Mouse (Mus musculus) liver, embryonic 12.5 days (tissue): ENCODE measurements around the gene Pigt. TPM values are rescaled to one million over a fixed set of nuclear protein-coding genes. Genes with fewer than 3 reads are reported as not detected.

ENCODE experiments used
- ATAC-seq: fragments of 200-750 bp; cut with Nextera tagmentation; 2 replicates; pipeline ENCODE4 v1.8.0; 2017; ENCODE audit warnings: moderate number of reproducible peaks, mild to moderate bottlenecking, moderate library complexity
- H3K27ac ChIP-seq: fragments of 300-500 bp; sonication (generic); 2 replicates; pipeline ENCODE4 v1.5.1; 2016; ENCODE audit warnings: mild to moderate bottlenecking
- H3K27me3 ChIP-seq: fragments of 300-500 bp; sonication (generic); replicated peaks from 2 replicates; pipeline ENCODE4 v1.6.1; 2016; ENCODE audit warnings: mild to moderate bottlenecking, moderate library complexity
- H3K36me3 ChIP-seq: fragments of 300-500 bp; sonication (generic); 2 replicates; pipeline ENCODE4 v1.6.1; 2016; ENCODE audit warnings: mild to moderate bottlenecking, moderate library complexity
- H3K4me1 ChIP-seq: fragments of 300-500 bp; sonication (generic); 2 replicates; pipeline ENCODE4 v1.6.1; 2016
- H3K4me2 ChIP-seq: fragments of 300-500 bp; sonication (generic); 2 replicates; pipeline ENCODE4 v1.6.1; 2016; ENCODE audit warnings: mild to moderate bottlenecking, moderate library complexity
- H3K4me3 ChIP-seq: fragments of 300-500 bp; sonication (generic); 2 replicates; pipeline ENCODE4 v1.5.1; 2016; ENCODE audit warnings: mild to moderate bottlenecking, moderate library complexity
- H3K9ac ChIP-seq: fragments of 300-500 bp; sonication (generic); 2 replicates; pipeline ENCODE4 v1.6.1; 2016; ENCODE audit warnings: mild to moderate bottlenecking, moderate library complexity
- H3K9me3 ChIP-seq: fragments of 300-500 bp; sonication (generic); replicated peaks from 2 replicates; pipeline ENCODE4 v1.6.1; 2016; ENCODE audit warnings: mild to moderate bottlenecking, moderate library complexity
- WGBS: fragments of 180-500 bp; shearing (Covaris S2); methylation state at CpG from one replicate; pipeline ENCODE4 v1.1.7; 2016; ENCODE audit not compliant: insufficient replicate concordance; 5-methylcytosine and 5-hydroxymethylcytosine counted together
- polyA plus RNA-seq: library from polyadenylated mRNA; unstranded; fragments of >200 nt; fragmentation: Nextera tagmentation; extraction: Ambion mirVana; gene quantifications from 2 replicates; pipeline ENCODE4 v1.2.1, GENCODE M21; 2016

Gene Pigt
- polyA plus RNA-seq, 1 experiment from 2014 or later, result 30.3 TPM

DNA sequence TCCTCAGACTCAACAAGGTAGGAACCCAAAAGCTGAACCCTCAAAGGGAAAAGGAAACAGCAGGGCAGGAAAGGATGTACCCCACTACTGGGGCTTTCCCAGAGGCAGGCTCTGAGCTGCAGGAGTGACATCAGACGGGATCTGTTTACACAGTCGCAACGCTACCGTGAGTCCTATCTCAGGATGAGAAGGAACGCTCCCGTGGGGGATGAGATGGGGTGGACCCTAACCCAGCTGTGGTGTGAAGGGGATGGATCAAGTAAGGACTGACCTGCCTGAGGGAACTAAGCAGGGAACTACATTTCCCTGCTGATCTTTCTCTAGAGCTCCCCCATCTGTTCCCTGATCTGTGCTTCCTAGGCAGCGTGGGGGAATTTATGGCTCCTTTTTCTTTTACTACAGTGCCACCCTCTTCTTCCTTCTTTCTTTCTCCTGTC lies 40.4 kb upstream of the Pigt start, which contains the start of gene Sys1:
Gene Sys1, plus strand, starts transcription at position 101 of the 437 bp plus-strand sequence.
- H3K4me3 ChIP-seq, result no peak within 1 kb of the TSS
- H3K4me1 ChIP-seq, result peaks cover 15% of the 10 kb centered on the region
- H3K4me2 ChIP-seq, result peak within 1 kb of the TSS; percentile 33
- peak within 1 kb of the TSS; percentile 25; the same call in 1 of the 2 replicates for H3K9ac ChIP-seq
- ATAC-seq, result no peak
- 4% methylated on average over 7 of the region's 7 CpGs for WGBS
- no peaks in the 10 kb centered on the region for H3K36me3 ChIP-seq
- peaks cover 33% of the 10 kb centered on the region for H3K27me3 ChIP-seq
- peak within 1 kb of the TSS; percentile 61 for H3K27ac ChIP-seq
- H3K9me3 ChIP-seq, result no peaks in the 10 kb centered on the region

DNA sequence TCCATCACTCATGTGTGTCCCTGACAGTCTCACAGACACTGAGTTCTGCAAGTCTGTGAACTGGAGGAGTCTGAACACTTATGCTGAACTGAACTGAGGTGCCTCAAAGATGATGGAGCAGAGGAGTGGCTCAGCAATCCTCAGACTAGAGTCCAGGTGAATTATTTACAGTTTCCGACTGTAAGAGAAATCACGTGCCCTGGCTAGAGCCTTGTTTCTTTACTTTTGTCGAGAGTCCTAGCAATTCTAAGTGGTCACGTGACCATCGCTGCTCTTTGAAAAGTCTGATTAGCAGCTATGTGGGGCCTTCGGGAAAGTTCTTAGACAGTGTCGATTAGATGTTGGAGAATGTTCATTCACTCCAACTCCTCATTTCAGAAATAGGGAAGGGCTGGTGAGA lies 39.4 kb upstream of the Pigt start:
- WGBS, result 48% methylated on average over 7 of the region's 7 CpGs
- H3K9me3 ChIP-seq, result no peaks in the 10 kb centered on the region
- H3K36me3 ChIP-seq, result peaks cover 5% of the 10 kb centered on the region
- H3K9ac ChIP-seq, result no peak overlapping the region
- H3K4me2 ChIP-seq, result no peak overlapping the region
- H3K4me1 ChIP-seq, result peaks cover 25% of the 10 kb centered on the region
- H3K27ac ChIP-seq, result peak overlapping the region; percentile 61
- H3K27me3 ChIP-seq, result peaks cover 26% of the 10 kb centered on the region
- ATAC-seq, result no peak
- H3K4me3 ChIP-seq, result no peak overlapping the region

DNA sequence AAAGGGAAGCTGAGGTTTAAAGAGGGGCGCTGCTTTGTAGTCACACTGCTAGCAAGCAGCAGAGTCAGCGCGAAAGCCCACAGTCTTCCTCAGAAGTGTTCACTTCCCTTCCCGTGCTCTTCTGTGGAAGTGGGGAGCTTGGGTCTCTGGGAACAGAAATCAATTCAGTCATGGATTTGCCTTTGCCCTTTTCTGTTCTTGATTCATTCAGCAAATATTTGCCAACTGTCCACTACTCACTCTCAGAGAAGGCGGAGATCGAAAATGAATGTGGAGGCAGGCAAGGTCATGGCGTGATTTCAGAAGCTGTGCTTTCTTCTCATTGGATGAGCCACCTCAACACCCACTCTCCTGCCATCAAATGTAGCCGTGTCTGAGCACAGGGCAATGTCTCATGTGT lies 38.8 kb upstream of the Pigt start:
- no peak overlapping the region for H3K4me3 ChIP-seq
- no peak overlapping the region for H3K4me2 ChIP-seq
- no peak for ATAC-seq
- peaks cover 29% of the 10 kb centered on the region for H3K4me1 ChIP-seq
- peak overlapping the region; percentile 61 for H3K27ac ChIP-seq
- no peaks in the 10 kb centered on the region for H3K9me3 ChIP-seq
- H3K9ac ChIP-seq, result no peak overlapping the region
- peaks cover 23% of the 10 kb centered on the region for H3K27me3 ChIP-seq
- WGBS, result 57% methylated on average over 8 of the region's 8 CpGs
- H3K36me3 ChIP-seq, result peaks cover 11% of the 10 kb centered on the region

DNA sequence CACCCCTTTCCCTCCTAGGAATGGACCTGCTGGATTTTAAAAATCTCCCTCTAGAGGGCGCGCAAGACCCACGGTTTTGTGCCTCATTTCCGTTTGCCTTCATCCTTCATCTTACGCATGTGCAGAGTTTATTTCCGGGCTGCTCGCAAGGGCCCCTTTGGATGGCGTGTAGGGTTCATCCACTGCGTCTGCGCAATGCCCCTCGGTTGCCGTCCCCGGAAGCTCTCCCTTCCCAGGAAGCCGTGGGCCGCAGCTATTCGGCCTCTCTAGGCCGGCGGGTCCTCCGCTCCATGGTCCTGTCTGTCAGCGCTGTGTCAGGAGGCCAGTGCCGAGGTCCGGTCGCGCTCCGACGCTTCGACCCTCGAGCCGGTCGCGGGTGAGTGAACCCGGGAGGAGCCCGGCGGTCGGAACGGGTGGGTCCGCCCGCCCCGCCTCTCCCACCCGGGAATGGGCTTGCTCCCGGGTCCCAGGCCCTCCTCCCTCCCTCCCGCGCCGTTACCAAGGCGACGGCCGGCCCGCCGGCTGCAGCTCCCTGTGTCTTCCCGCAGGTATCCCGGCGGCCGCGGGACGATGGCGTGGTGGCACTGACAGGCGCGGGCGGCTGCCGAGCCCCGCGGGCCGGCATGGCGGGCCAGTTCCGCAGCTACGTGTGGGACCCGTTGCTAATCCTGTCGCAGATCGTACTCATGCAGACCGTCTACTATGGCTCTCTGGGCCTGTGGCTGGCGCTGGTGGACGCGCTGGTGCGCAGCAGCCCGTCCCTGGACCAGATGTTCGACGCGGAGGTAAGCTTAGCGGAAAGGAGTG lies 36.4 kb upstream of the Pigt start, which contains the start of gene Gm20458:
Gene Gm20458, plus strand, starts transcription at position 223 of the 807 bp plus-strand sequence.
- Histone ChIP-seq H3K9me3 (no peaks in the 10 kb centered on the region), H3K27ac (peak within 1 kb of the TSS; percentile 72)
- under 1% methylated on average over 78 of the region's 79 CpGs for WGBS

DNA sequence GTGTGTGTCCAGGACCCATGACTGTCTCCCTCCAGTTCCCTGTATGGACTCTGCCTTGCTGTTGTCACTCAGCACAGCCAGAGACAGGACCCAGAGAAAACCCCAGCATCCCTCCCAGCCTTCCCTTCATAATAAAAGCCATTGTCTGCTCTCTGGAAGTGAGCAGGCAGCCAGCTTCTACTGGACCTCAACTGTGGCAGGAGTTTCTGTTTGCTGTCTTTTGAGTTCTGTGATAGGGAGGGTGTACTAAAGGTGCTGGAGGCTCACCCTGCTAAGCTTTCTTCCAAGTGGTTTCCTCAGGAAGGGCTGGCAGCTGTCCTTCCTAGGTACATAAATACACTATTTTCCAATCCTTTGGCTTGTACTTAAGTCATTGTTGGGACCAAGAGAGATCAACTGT lies 32.2 kb upstream of the Pigt start:
- ATAC-seq, result no peak
- Histone ChIP-seq H3K36me3 (peaks cover 40% of the 10 kb centered on the region), H3K27me3 (no peaks in the 10 kb centered on the region), H3K4me2 (no peak overlapping the region), H3K4me1 (peaks cover 36% of the 10 kb centered on the region), H3K9ac (no peak overlapping the region), H3K9me3 (no peaks in the 10 kb centered on the region), H3K27ac (no peak overlapping the region), H3K4me3 (no peak overlapping the region)

More for the DNA sequence above, 36.4 kb upstream of the Pigt start, which contains the start of gene Gm20458:
- Histone ChIP-seq H3K4me2 (peak within 1 kb of the TSS; percentile 89), H3K36me3 (peaks cover 34% of the 10 kb centered on the region), H3K4me3 (peak within 1 kb of the TSS; percentile 86), H3K9ac (peak within 1 kb of the TSS; percentile 82), H3K27me3 (peaks cover 19% of the 10 kb centered on the region; the same call in 1 of the 2 replicates), H3K4me1 (peaks cover 24% of the 10 kb centered on the region)
- ATAC-seq, result peak; percentile 98

DNA sequence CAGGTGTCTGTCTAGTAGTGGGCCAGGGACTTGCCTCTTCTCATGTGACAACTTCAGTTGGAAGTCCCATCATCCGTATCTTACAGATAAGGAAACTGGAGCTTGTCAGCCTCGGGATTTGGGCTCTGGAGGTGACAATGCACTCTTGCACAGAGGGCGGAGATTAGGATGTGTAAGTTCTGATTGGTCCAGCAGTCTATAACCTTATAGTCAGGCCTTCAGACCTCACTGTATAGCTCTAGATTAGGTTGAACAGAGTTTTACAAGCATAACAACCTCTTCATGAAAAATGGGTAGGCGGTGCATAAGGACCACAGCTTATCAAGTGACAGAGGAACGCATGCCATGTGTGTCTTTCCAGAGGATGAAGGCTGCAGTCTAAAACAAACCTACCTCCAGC lies 30.5 kb upstream of the Pigt start:
- Histone ChIP-seq H3K36me3 (peaks cover 40% of the 10 kb centered on the region), H3K9me3 (no peaks in the 10 kb centered on the region), H3K4me1 (peaks cover 33% of the 10 kb centered on the region), H3K9ac (no peak overlapping the region), H3K27ac (no peak overlapping the region; the same call in 1 of the 2 replicates), H3K27me3 (no peaks in the 10 kb centered on the region), H3K4me3 (no peak overlapping the region), H3K4me2 (no peak overlapping the region)
- WGBS, result 48% methylated on average over 5 of the region's 5 CpGs
- peak; percentile 68 for ATAC-seq

DNA sequence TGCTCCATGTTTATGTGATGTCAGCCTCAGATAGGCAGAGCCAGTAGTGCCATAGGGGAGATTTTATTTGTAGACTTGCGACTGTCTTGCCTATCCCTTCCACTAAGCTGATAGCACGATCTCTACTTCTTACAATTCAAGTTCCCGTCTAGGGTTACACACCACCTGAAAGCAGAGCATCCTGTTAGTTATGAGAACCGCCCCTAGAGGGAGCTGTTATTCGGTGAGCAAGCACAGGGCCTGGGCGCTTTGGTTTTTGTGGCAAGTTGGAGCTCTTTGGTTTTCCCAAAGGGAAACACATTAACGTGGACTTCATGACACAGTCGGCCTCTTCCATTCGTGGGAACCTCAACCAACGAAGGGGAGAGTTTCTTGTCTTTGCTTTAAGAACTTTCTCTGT lies 27.1 kb upstream of the Pigt start:
- no peak overlapping the region for H3K9ac ChIP-seq
- H3K27ac ChIP-seq, result no peak overlapping the region
- H3K9me3 ChIP-seq, result no peaks in the 10 kb centered on the region
- peaks cover 20% of the 10 kb centered on the region for H3K36me3 ChIP-seq
- ATAC-seq, result 0 out of 2 replicates have a peak, but pooled peaks have one; percentile 44
- H3K4me2 ChIP-seq, result no peak overlapping the region
- H3K27me3 ChIP-seq, result no peaks in the 10 kb centered on the region
- no peak overlapping the region for H3K4me3 ChIP-seq
- 20% methylated on average over 10 of the region's 10 CpGs for WGBS
- H3K4me1 ChIP-seq, result peaks cover 13% of the 10 kb centered on the region

DNA sequence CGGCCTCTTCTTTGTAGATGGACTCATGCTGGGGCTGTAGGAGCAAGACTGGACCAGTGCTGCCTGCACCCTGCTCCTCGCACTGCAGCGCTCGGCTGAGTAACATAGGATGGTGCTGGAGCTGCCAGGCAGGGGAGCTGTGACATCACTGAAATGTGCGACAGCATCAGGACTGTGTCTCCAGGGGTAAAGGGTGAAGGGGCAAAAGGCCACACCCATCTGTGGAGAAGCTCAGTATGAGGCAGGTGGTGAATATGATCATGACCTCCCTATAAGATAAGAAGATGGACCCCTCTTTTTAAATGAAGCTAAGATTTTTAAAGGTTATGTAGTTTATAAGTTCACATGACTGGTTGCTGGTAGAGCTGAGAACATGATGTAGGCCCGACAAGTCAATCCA lies 23.7 kb upstream of the Pigt start, which contains the start of gene Trp53tg5:
Gene Trp53tg5, minus strand, starts transcription at position 101 of the 400 bp plus-strand sequence.
- H3K27ac ChIP-seq, result no peak within 1 kb of the TSS
- H3K27me3 ChIP-seq, result no peaks in the 10 kb centered on the region
- H3K36me3 ChIP-seq, result peaks cover 9% of the 10 kb centered on the region
- no peaks in the 10 kb centered on the region for H3K4me1 ChIP-seq
- ATAC-seq, result no peak
- no peak within 1 kb of the TSS for H3K9ac ChIP-seq
- H3K4me2 ChIP-seq, result no peak within 1 kb of the TSS
- 80% methylated on average over 6 of the region's 6 CpGs for WGBS
- no peak within 1 kb of the TSS for H3K4me3 ChIP-seq
- no peaks in the 10 kb centered on the region for H3K9me3 ChIP-seq

DNA sequence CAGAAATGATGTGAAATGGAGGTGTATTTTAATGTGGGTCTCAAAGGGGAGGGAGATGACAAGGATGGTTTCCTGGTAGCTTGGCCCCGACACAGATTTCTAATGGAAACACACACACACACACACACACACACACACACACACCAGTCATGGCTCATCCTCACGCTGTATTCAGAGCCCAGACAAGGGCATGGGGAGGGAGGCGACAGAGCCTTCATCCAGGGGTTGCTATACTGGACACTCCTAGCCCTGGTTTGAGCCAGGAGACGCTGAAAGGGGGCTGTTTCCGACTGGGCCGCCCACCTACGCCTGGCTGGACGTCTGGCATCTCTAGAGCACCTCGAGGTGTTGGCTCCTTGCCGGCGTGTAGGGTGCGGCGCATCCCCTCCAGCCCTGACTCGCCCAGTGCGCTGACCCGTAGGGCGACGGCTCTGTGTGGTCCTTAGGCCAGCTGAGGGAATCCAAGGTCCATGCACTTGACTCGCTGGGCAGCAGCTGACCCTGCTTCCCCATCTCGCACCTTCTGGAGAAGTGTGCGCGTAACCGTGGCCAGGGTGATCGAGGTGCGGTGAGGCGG lies 11.6 kb upstream of the Pigt start, which contains the start of gene Dbndd2:
Gene Dbndd2, plus strand, starts transcription at position 426 of the 577 bp plus-strand sequence.
- peak within 1 kb of the TSS; percentile 61 for H3K4me3 ChIP-seq
- no peaks in the 10 kb centered on the region for H3K9me3 ChIP-seq
- peak within 1 kb of the TSS; percentile 71 for H3K4me2 ChIP-seq
- H3K4me1 ChIP-seq, result peaks cover 12% of the 10 kb centered on the region; the same call in 1 of the 2 replicates
- ATAC-seq, result 0 out of 2 replicates have a peak, but pooled peaks have one; percentile 28
- H3K9ac ChIP-seq, result peak within 1 kb of the TSS; percentile 40
- no peak within 1 kb of the TSS for H3K27ac ChIP-seq
- peaks cover 57% of the 10 kb centered on the region for H3K27me3 ChIP-seq
- 5% methylated on average over 26 of the region's 26 CpGs for WGBS
- 0 out of 2 replicates have a peak, but pooled peaks cover 2% of the 10 kb centered on the region for H3K36me3 ChIP-seq

DNA sequence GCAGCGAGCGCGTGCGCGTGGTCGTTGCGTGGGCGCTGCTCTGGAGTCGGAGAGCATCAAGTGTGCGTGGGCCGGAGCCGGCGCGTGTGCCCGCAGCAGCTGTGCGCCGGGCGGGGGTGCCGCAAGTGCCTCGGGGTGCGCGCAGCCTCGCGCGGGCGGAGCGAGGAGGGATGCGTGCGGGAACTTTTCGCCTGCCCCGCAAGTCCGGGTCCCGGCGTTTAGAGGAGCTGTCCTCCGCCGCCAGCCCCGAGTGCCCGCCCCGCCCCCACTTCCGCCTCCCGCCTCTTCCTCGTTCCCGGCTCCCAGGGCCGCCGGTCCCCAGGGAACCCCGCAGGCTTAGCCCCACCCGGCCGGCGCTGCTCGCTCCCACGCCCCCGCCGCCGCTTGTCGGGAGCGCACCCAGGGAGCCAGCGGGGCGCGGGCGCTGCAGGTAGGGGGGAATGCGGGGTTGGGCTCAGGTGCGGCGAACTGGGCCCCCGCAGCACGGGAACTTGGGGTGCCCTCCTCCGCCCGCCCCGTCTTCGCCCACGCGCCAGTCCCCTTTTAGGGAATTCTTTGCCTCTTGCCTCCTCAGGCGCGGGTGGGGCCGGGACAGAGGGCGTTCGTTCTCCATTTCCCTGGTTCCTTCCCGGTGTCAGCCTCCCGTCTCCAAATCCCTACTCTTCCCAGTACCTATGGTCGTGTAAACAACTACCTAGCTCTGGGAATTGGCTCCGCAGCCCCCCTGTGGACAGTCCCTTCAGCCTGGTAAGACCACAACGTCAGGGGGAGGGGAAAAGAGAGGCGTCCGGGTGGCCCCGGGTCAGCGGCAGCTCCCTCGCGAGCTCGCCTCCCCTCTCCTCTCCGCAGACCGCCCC lies 10.8 kb upstream of the Pigt start:
- Histone ChIP-seq H3K4me1 (peaks cover 12% of the 10 kb centered on the region; the same call in 1 of the 2 replicates), H3K27me3 (peaks cover 57% of the 10 kb centered on the region), H3K36me3 (0 out of 2 replicates have a peak, but pooled peaks cover 3% of the 10 kb centered on the region), H3K4me3 (peak overlapping the region; percentile 61), H3K27ac (no peak overlapping the region), H3K9me3 (no peaks in the 10 kb centered on the region), H3K4me2 (peak overlapping the region; percentile 71), H3K9ac (peak overlapping the region; percentile 40)
- peak; percentile 18; the same call in 1 of the 2 replicates for ATAC-seq
- under 1% methylated on average over 90 of the region's 90 CpGs for WGBS

DNA sequence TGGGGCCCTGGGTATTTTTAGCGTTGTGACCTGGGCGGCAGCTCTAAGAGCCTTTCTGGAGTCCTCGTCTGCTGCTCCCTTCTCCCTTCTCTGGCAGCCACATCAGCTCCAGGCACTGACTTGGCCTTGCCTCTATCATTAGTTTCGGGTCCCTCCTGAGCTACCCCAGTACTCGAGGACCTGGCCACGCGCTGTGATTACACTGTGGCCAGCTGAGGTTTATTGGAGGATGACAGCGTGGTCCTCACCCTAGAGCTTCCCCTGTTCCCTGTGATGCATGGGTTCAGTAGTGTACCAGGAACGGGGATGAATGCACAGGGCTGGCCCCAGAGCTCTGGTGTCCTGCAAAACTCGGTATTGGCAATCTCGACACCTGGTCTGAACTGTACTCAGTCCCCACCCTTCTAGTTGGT lies 10.2 kb upstream of the Pigt start:
- Histone ChIP-seq H3K9me3 (no peaks in the 10 kb centered on the region), H3K9ac (0 out of 2 replicates have a peak overlapping the region, but pooled peaks have one; percentile 40), H3K4me2 (peak overlapping the region; percentile 71), H3K4me1 (peaks cover 12% of the 10 kb centered on the region; the same call in 1 of the 2 replicates), H3K27me3 (peaks cover 57% of the 10 kb centered on the region), H3K4me3 (peak overlapping the region; percentile 61), H3K27ac (no peak overlapping the region), H3K36me3 (0 out of 2 replicates have a peak, but pooled peaks cover 3% of the 10 kb centered on the region)
- peak; percentile 19; the same call in 1 of the 2 replicates for ATAC-seq
- 17% methylated on average over 11 of the region's 11 CpGs for WGBS
